Mouse (Mus musculus): ENCODE results near the gene Stt3b.
A peak's percentile ranks its signal among the peaks of the same experiment; 100 is the strongest.

Stt3b gene

GRCm38 (mm10) chr9:115310346-115311222, at the start of gene Stt3b:
TSS of gene Stt3b (minus strand) at chr9:115310421.
- DNase-seq (ENCODE audit: low read depth, low spot score) = peak; percentile 98

- no peak for DNase-seq (ENCODE audit: low read depth, low spot score)
Measured at GRCm38 (mm10) chr9:115358421-115358820, 48.2 kb upstream of the Stt3b start.

- DNase-seq (ENCODE audit: low read depth, low spot score) = no peak
Measured at GRCm38 (mm10) chr9:115357996-115358395, 47.8 kb upstream of the Stt3b start.

GRCm38 (mm10) chr9:115356731-115357458, 46.7 kb upstream of the Stt3b start:
- DNase-seq (ENCODE audit: low read depth, low spot score) = no peak

- no peak for DNase-seq (ENCODE audit: low read depth, low spot score)
Measured at GRCm38 (mm10) chr9:115355972-115356371, 45.8 kb upstream of the Stt3b start.

DNA sequence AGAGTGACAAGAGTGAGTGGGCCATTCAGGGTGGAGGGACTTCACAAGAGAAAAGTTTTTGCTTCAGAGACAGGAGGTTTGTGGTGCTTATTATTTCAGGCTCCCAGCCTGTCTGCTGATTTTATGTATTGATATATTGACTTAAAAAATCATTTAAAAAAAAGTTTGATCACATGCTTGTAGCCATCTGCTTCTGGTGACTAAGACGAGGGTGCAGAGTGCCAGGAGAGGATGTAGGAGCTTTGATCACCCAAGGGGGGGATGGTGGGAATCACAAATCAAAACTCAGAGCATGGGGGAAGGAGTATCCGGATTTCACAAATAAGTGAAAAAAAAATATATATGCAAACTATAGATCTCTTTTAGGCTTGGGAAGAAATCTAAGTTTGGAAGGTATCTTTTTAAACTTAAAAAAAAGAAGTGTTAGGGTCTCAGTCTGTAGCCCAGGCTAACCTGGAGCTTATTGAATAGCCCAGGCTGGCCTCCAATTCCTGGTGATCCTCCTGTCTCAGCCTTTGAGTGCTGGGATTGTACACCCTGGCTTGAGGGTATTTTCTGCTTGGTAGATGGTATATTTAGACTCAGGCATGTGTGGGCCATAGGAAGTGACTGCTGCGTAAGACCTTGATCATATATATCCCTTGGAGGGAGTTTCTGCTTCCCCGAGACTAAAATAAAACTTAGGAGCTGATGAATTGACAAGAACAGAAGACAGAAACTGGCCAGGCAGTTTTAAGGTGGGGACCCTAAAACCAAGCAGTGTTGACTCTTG, 39.7 kb upstream of the Stt3b start:
- no peak for DNase-seq (ENCODE audit: low read depth, low spot score)

GRCm38 (mm10) chr9:115349106-115349505, 38.9 kb upstream of the Stt3b start:
- no peak for DNase-seq (ENCODE audit: low read depth, low spot score)

DNA sequence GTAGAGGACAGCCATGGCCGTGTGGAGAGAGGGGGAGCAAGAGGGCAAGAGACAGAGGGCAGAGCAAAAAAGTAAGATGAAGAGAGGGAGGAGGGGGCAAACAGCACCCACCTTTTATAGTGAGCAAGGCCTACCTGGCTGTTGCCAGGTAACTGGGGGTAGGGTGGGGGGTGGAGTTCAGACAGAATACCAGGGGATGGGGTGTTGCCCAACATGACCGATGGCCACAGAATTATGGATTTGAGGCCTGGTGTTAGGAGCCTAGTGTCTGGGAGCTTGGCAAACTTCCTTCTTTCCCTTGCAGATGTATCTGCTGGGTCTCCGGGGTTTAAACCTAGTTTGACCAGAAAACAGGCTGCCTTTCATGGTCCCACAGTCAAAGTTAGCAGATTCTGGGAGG, 34.7 kb upstream of the Stt3b start:
- DNase-seq (ENCODE audit: low read depth, low spot score) = no peak

GRCm38 (mm10) chr9:115341576-115341975, 31.4 kb upstream of the Stt3b start:
- DNase-seq (ENCODE audit: low read depth, low spot score) = no peak

DNA sequence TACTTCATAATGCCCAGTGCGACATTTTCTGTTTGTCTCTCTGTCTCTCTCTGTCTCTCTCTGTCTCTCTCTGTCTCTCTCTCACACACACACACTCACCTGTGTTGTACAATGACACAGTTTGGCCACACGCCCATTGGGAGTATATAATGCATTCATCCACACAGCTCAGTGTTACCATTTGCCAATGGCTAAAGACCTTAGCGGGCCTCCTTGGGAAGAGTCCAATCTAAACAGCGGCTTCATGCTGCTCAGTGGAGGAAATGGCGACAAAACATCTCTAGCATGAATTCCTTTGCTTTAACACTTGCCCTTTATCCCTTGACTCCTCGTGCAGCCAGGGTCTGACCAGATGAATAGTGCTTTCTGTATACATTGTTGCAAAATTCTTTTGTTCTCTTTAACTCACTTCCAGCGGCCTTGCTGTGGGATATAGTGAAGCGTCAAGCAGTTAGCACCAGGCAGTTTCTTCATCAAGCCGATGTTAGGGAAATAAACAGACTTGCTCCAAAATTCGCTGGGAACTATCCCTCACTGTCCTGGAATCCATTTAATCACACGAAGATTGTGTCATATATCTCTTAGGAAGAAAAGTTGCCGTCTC, 30.1 kb upstream of the Stt3b start:
- DNase-seq (ENCODE audit: low read depth, low spot score) = no peak

GRCm38 (mm10) chr9:115338816-115339215, 28.6 kb upstream of the Stt3b start:
- no peak for DNase-seq (ENCODE audit: low read depth, low spot score)

DNA sequence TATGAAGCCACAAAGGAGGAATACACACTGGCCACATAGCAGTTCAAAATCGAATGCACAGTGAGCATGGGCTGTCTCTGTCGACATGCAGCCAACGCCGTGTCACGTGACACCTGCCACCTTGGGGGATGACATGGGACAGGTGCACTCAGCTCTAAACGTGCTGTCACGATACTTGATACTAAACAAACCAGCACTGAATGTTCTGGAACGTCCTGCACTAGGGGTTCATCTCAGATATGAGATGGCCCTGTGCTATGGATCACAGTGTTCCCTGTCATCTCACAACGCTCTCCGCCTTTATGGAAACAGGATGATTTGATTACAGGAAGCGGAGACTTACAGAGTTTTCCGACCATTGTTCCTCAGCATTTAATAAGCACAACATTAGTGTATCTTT, 22.8 kb upstream of the Stt3b start:
- no peak for DNase-seq (ENCODE audit: low read depth, low spot score)

GRCm38 (mm10) chr9:115332339-115332738, 22.1 kb upstream of the Stt3b start:
- DNase-seq (ENCODE audit: low read depth, low spot score) = no peak

DNA sequence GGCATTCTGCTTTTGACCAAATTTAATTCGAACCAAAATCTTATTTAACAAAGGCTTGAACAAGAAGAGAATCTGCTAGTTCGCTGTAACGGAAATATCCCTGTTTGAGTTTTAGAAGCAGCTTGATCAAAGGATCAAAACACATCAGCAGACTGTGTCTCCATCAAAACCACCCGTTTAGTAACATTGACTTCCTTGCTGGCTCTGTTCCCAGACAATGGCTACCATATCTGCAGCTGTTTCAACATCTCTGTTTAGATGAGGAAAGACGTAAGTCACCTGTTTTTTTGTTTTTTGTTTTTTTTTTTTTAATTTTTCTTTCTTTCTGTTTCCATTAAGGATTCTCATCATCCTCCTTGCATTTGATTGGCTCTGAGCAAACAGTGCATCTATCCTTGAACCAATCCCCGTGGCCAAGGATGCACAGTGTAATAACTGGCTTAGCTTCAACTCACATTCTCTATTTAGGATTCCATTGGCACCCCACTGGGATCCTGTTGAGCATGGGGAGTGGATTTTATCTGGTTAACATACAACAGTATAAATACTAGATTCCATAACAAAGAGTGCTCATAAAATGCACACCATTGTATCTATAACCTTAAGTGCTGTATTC, 20.7 kb upstream of the Stt3b start:
- DNase-seq (ENCODE audit: low read depth, low spot score) = no peak

- no peak for DNase-seq (ENCODE audit: low read depth, low spot score)
Measured at GRCm38 (mm10) chr9:115326533-115326890, 16.3 kb upstream of the Stt3b start.

DNA sequence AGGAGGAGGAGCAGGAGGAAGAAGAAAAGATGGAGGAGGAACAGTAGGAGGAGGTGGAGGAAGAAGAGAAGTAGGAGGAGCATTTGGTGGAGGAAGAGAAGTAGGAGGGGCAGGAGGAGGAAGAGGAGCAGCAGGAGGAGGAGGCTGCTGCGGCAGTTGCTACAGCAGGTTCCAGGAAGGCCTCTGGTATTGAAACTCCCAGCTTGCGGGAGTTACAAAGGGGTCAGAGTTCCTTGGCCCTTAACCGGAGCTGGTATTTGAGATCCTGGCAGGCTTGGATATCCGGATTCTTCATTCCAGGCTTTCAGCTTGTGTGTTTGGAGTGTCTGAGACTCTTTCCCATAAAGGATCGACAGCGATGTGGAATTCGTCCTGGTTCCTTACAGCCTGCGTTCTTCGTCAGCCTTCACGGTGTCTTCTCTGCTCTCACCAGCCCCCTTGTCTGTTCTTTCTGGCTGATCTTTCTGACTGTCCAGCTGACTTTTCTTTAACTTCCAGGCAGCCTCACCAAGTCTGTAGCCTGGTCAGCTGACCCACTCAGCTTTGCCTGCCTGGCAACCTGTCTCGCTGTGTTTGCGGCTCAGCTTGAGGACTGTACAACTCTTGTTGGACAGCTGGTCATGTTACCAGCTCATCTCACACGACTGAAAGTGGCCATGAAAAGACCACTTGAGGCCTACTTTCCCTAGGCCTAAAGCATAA, 15.8 kb upstream of the Stt3b start:
- no peak for DNase-seq (ENCODE audit: low read depth, low spot score)

GRCm38 (mm10) chr9:115323572-115323971, 13.4 kb upstream of the Stt3b start:
- DNase-seq (ENCODE audit: low read depth, low spot score) = no peak

- no peak for DNase-seq (ENCODE audit: low read depth, low spot score)
Measured at GRCm38 (mm10) chr9:115322385-115322784, 12.2 kb upstream of the Stt3b start.

- no peak for DNase-seq (ENCODE audit: low read depth, low spot score)
Measured at GRCm38 (mm10) chr9:115321052-115321451, 10.8 kb upstream of the Stt3b start.

- DNase-seq (ENCODE audit: low read depth, low spot score) = no peak
Measured at GRCm38 (mm10) chr9:115320156-115320555, 9.9 kb upstream of the Stt3b start.

All from brain, embryonic 18.5 days (tissue).